18 mouse cellular contexts compared by ENCODE assay signal in the genomic region with DNA sequence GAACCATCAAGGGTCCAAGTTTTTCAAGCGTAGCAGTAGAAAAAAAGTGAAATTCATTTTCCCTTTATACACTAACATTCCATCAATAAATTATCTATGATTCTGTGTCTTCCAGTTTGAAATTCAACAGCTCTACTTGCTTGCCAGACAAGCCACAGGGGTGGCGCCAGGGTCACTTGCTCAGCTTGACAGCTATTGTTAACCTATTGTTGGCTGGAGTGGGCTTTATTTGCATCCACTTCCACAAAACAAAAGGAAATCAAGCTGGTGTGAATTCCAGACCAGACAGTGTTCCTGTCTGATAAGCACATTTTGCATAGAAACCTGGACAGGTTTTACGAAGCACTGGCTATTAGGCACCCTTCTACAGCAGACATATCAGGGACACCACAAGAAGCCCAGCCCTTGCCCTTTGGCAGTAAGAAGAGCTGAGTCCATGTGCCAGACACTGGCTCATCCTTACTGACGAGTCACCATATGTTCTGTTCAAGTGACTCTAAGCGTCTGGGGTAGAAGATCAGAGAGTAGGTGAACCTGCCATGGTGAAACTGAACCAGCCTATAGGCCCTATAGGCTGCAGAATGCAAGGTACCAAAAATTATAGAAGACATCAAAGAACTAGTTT.
DNase-seq lines count a peak whose midpoint lies in the region; ATAC-seq lines count a peak whose summit lies in the region.
"Had no signal": no experiment of that assay in that cellular context is flagged by ENCODE, and none has a peak within 500 bp of the region (broad histone marks: within the 10 kb centered on the region; RNA-seq: fewer than 3 reads in every experiment).

No protein-coding gene starts in this region.

- H3K9ac ChIP-seq in midbrain, embryonic 11.5 days (ENCODE audit: low read length), result no peak overlapping the region
- no peak overlapping the region for H3K9ac ChIP-seq in midbrain, embryonic 15.5 days
- H3K9ac ChIP-seq: forebrain, postnatal 0 days; liver, embryonic 12.5 days had no signal

- no peaks in the 10 kb centered on the region; the same call in 1 of the 2 replicates for H3K9me3 ChIP-seq in midbrain, embryonic 11.5 days (ENCODE audit: control insufficient read depth, low read length)
- no peaks in the 10 kb centered on the region for H3K9me3 ChIP-seq in midbrain, embryonic 15.5 days

- no peak overlapping the region for H3K27ac ChIP-seq in midbrain, embryonic 11.5 days (ENCODE audit: low read depth, low read length)
- no peak overlapping the region for H3K27ac ChIP-seq in midbrain, embryonic 15.5 days
- H3K27ac ChIP-seq: embryonic facial prominence, embryonic 10.5 days; heart, adult 2 months; kidney, postnatal 0 days; liver, embryonic 12.5 days had no signal

- no peak overlapping the region for H3K4me3 ChIP-seq in midbrain, embryonic 11.5 days (ENCODE audit: low read depth, low read length)
- H3K4me3 ChIP-seq in midbrain, embryonic 15.5 days, result no peak overlapping the region
- H3K4me3 ChIP-seq: embryonic facial prominence, embryonic 10.5 days; erythroblast, embryonic 14.5 days; heart, adult 2 months; liver, embryonic 12.5 days; megakaryocyte, embryonic 14.5 days had no signal

- H3K4me2 ChIP-seq in midbrain, embryonic 11.5 days, result no peak overlapping the region
- no peak overlapping the region for H3K4me2 ChIP-seq in midbrain, embryonic 15.5 days
- H3K4me2 ChIP-seq: liver, embryonic 12.5 days had no signal

- H3K36me3 ChIP-seq in midbrain, embryonic 11.5 days (ENCODE audit: control insufficient read depth, insufficient read depth, low read length), result no peaks in the 10 kb centered on the region
- no peaks in the 10 kb centered on the region for H3K36me3 ChIP-seq in midbrain, embryonic 15.5 days (replicated peaks)
- H3K36me3 ChIP-seq: embryonic facial prominence, embryonic 10.5 days; liver, embryonic 12.5 days had no signal

- ATAC-seq in midbrain, embryonic 11.5 days (ENCODE audit: low FRiP score), result peak; percentile 55
- no peak for ATAC-seq in midbrain, embryonic 15.5 days (replicated peaks)
- ATAC-seq: forebrain, postnatal 0 days; inflammation-experienced regulatory T-cells, adult 6 months; liver, embryonic 12.5 days had no signal

- peaks cover 2% of the 10 kb centered on the region; the same call in 1 of the 2 replicates for H3K4me1 ChIP-seq in midbrain, embryonic 11.5 days (ENCODE audit: control insufficient read depth, insufficient read depth, low read length)
- no peaks in the 10 kb centered on the region for H3K4me1 ChIP-seq in midbrain, embryonic 15.5 days
- H3K4me1 ChIP-seq: embryonic facial prominence, embryonic 10.5 days; liver, embryonic 12.5 days; megakaryocyte, embryonic 14.5 days had no signal

- no peaks in the 10 kb centered on the region for H3K27me3 ChIP-seq in midbrain, embryonic 11.5 days (ENCODE audit: control insufficient read depth, insufficient read depth, low read length)
- no peaks in the 10 kb centered on the region for H3K27me3 ChIP-seq in midbrain, embryonic 15.5 days (replicated peaks)
- H3K27me3 ChIP-seq: liver, embryonic 12.5 days; megakaryocyte, embryonic 14.5 days had no signal

- WGBS in midbrain, embryonic 11.5 days, result 40% methylated on average over 5 of the region's 5 CpGs
- 45% methylated on average over 5 of the region's 5 CpGs for WGBS in midbrain, embryonic 15.5 days

- peak; percentile 12 for DNase-seq in cerebellum, adult 11-12 months
- no peak for DNase-seq in cerebellum, adult 11 months
- no peak for DNase-seq in midbrain, embryonic 11.5 days (ENCODE audit: low spot score, missing footprints)
- DNase-seq in cerebellum, postnatal 14 days, result peak; percentile 54 to 78
- DNase-seq in retina, embryonic 14.5 days (ENCODE audit: low spot score), result peak; percentile 49
- no peak for DNase-seq in left cerebral cortex, adult 8-10 months (ENCODE audit: low spot score in 2 of 2)
- DNase-seq in heart, postnatal 4 days, result no peak
- DNase-seq: adrenal gland, adult 8-10 months; forebrain, postnatal 0 days; gastrocnemius, postnatal 10 days; heart, adult 2 months had no signal

Comparison
In these comparisons a context has a peak if more than half of its experiments do, and no peak if none do; other contexts are left out.
1. DNase-seq: peak in cerebellum, adult 11-12 months (single experiment), cerebellum, postnatal 14 days (2 of 2) and retina, embryonic 14.5 days (single experiment); none in cerebellum, adult 11 months (single experiment), midbrain, embryonic 11.5 days (single experiment), left cerebral cortex, adult 8-10 months (0 of 2) and heart, postnatal 4 days (single experiment).